9 mouse cellular contexts compared by ENCODE assay signal in the genomic region with DNA sequence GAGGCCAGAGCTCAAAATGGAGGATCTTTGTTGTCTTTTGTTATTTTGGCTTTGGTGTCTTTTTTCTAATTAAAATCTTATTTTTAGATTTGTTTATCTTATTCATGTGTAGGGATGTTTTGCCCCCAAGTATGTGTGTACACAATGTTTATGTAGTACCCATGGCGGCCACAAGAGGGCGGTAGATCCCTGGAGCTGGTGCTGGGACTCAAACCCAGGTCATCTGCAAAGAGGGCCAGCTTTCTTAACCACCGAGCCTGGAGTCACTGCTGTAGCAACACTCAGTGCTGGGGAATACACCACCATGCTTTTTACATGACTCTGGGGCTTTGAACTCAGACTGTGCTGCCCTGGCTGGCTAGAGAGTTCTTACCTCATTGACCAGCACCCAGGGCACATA. TPM values are rescaled to one million over a fixed set of nuclear protein-coding genes. Genes with fewer than 3 reads are reported as not detected.
DNase-seq lines count a peak whose midpoint lies in the region; ATAC-seq lines count a peak whose summit lies in the region.
"Had no signal": no experiment of that assay in that cellular context is flagged by ENCODE, and none has a peak within 500 bp of the region (broad histone marks: within the 10 kb centered on the region; RNA-seq: fewer than 3 reads in every experiment).

No protein-coding gene starts in this region.

- H3K36me3 ChIP-seq in intestine, embryonic 14.5 days (ENCODE audit: control insufficient read depth, insufficient read depth, low read length), result peaks cover 20% of the 10 kb centered on the region

- no peak overlapping the region for H3K9ac ChIP-seq in intestine, embryonic 14.5 days (ENCODE audit: low read length)

- WGBS in intestine, embryonic 14.5 days, result 5% methylated on average over 3 of the region's 3 CpGs

- peak overlapping the region; percentile 10 for H3K27ac ChIP-seq in intestine, embryonic 14.5 days (ENCODE audit: low read depth)

- no peak for ATAC-seq in intestine, embryonic 14.5 days (replicated peaks; ENCODE audit: low FRiP score, low TSS enrichment, low read depth)
- no peak for ATAC-seq in monocyte, adult 5-6 weeks (replicated peaks; ENCODE audit: insufficient number of reproducible peaks, low FRiP score, low TSS enrichment, poor library complexity, severe bottlenecking)

- DNase-seq in gastrocnemius, postnatal 10 days, result peak; percentile 68
- no peak for DNase-seq in gastrocnemius, adult 18-20 months (ENCODE audit: low spot score)
- DNase-seq in 416B (ENCODE audit: low read depth), result peak; percentile 67
- peak; percentile 78 for DNase-seq in adrenal gland, postnatal 10 days
- DNase-seq in intestine, embryonic 14.5 days (ENCODE audit: low spot score), result peak; percentile 77
- DNase-seq in naive thymus-derived CD4-positive, alpha-beta T cell, adult 2 months (ENCODE audit: low read depth), result peak; percentile 73
- DNase-seq in frontal cortex, postnatal 10 days (ENCODE audit: low spot score in 2 of 2), result no peak

- no peak overlapping the region for H3K4me2 ChIP-seq in intestine, embryonic 14.5 days (ENCODE audit: low read length)

- H3K9me3 ChIP-seq in intestine, embryonic 14.5 days (ENCODE audit: control insufficient read depth, low read length), result no peaks in the 10 kb centered on the region

- no peak overlapping the region for H3K4me3 ChIP-seq in intestine, embryonic 14.5 days (ENCODE audit: low read depth, low read length)
- H3K4me3 ChIP-seq: myocyte had no signal

- H3K4me1 ChIP-seq in intestine, embryonic 14.5 days (replicated peaks; ENCODE audit: control insufficient read depth, insufficient read depth, low read length), result peaks cover 29% of the 10 kb centered on the region

- no peaks in the 10 kb centered on the region for H3K27me3 ChIP-seq in intestine, embryonic 14.5 days (replicated peaks; ENCODE audit: control insufficient read depth, insufficient read depth, low read length)

RNA-seq across cellular contexts. Expression of a gene that starts 2.6 kb away (rescaled TPM):
- 10 to 100 TPM; 30.1 to 31.4 TPM for total RNA-seq in gastrocnemius, postnatal 10 days (2021)
- total RNA-seq in gastrocnemius, adult 18-20 months (2021), result 10 to 100 TPM; 19.9 to 20.9 TPM
- 100 to 1,000 TPM in 1 of 2 experiments, 10 to 100 TPM in 1; 92.9 to 106 TPM for total RNA-seq in adrenal gland, postnatal 10 days (2021)
- polyA plus RNA-seq in intestine, embryonic 14.5 days (2014; fragmentation: Nextera tagmentation; extraction: Ambion mirVana), result 58.6 and 59.9 TPM in 2 replicates
- total RNA-seq in monocyte, adult 5-6 weeks (2017), result 2.0 to 11.3 TPM (median 4.8 TPM) in 3 replicates

RNA-seq across cellular contexts. Expression of a gene that starts 8.9 kb away (rescaled TPM):
- 10 to 100 TPM; 44.6 to 50.4 TPM for total RNA-seq in gastrocnemius, postnatal 10 days (2021)
- total RNA-seq in gastrocnemius, adult 18-20 months (2021), result 10 to 100 TPM; 32.5 to 36.5 TPM
- total RNA-seq in adrenal gland, postnatal 10 days (2021), result 10 to 100 TPM; 53.3 to 53.9 TPM
- 27.7 and 28.6 TPM in 2 replicates for polyA plus RNA-seq in intestine, embryonic 14.5 days (2014; fragmentation: Nextera tagmentation; extraction: Ambion mirVana)
- 0.85 to 5.4 TPM (median 2.5 TPM) in 3 replicates for total RNA-seq in monocyte, adult 5-6 weeks (2017)

RNA-seq across cellular contexts. Expression of a gene that starts 13.2 kb away (rescaled TPM):
- 10 to 100 TPM; 39.4 to 47.2 TPM for total RNA-seq in gastrocnemius, postnatal 10 days (2021)
- total RNA-seq in gastrocnemius, adult 18-20 months (2021), result 10 to 100 TPM; 13.3 to 15.1 TPM
- total RNA-seq in adrenal gland, postnatal 10 days (2021), result 10 to 100 TPM; 37.7 to 46.4 TPM
- 40.7 and 47.3 TPM in 2 replicates for polyA plus RNA-seq in intestine, embryonic 14.5 days (2014; fragmentation: Nextera tagmentation; extraction: Ambion mirVana)
- 5.5 to 12.7 TPM (median 10.3 TPM) in 3 replicates for total RNA-seq in monocyte, adult 5-6 weeks (2017)

RNA-seq across cellular contexts. Expression of a gene that starts 39.8 kb away (rescaled TPM):
- 1 to 10 TPM; 2.5 to 3.0 TPM for total RNA-seq in gastrocnemius, postnatal 10 days (2021)
- total RNA-seq in gastrocnemius, adult 18-20 months (2021), result 1 to 10 TPM; 1.3 to 1.6 TPM
- 1 to 10 TPM; 2.4 to 2.8 TPM for total RNA-seq in adrenal gland, postnatal 10 days (2021)
- 0.39 and 0.42 TPM in 2 replicates for polyA plus RNA-seq in intestine, embryonic 14.5 days (2014; fragmentation: Nextera tagmentation; extraction: Ambion mirVana)
- 0.10 to 0.19 TPM in 2 of 3 replicates, not detected in the other for total RNA-seq in monocyte, adult 5-6 weeks (2017)

RNA-seq across cellular contexts. Expression of a gene that starts 41.5 kb away (rescaled TPM):
- total RNA-seq in gastrocnemius, postnatal 10 days (2021), result 1 to 10 TPM; 7.2 to 8.9 TPM
- 1 to 10 TPM; 2.7 TPM for total RNA-seq in gastrocnemius, adult 18-20 months (2021)
- total RNA-seq in adrenal gland, postnatal 10 days (2021), result 10 to 100 TPM; 17.7 to 22.8 TPM
- polyA plus RNA-seq in intestine, embryonic 14.5 days (2014; fragmentation: Nextera tagmentation; extraction: Ambion mirVana), result 13.1 and 16.7 TPM in 2 replicates
- 9.6 to 28.2 TPM (median 11.6 TPM) in 3 replicates for total RNA-seq in monocyte, adult 5-6 weeks (2017)

Comparison
In these comparisons a context has a peak if more than half of its experiments do, and no peak if none do; other contexts are left out.
1. DNase-seq: peak in gastrocnemius, postnatal 10 days (single experiment), 416B (single experiment), adrenal gland, postnatal 10 days (single experiment), intestine, embryonic 14.5 days (single experiment) and naive thymus-derived CD4-positive, alpha-beta T cell, adult 2 months (single experiment); none in gastrocnemius, adult 18-20 months (single experiment) and frontal cortex, postnatal 10 days (0 of 2).